Mouse (Mus musculus): ENCODE measurements around the gene Gm3373. TPM values are rescaled to one million over a fixed set of nuclear protein-coding genes. Genes with fewer than 3 reads are reported as not detected.

The Gm3373 gene
- not detected for polyA plus RNA-seq (2012; fragmentation: generic; extraction: Trizol)

DNA sequence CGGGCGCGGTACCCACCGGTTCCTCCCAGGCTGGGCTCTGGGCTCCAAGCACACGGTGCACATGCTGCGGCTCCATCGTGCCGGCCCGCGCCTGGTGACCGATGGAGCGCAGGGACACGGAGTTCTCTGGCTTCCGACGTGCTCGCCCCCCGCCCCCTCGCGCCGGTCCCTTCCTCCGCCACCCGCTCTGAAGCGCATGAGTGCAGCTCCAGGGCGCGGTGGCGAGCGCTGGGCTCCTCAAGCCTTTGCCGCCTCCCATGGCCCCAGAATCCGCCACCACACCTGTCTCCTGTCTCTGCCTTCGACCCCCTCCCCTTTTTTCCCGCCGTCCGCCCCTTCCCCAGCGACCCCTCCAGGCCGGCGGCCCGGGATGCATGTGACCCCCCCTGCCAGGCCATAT is at the start of gene Gm3373:
TSS of gene Gm3373 (minus strand) at position 101 of the 400 bp plus-strand sequence.

DNA sequence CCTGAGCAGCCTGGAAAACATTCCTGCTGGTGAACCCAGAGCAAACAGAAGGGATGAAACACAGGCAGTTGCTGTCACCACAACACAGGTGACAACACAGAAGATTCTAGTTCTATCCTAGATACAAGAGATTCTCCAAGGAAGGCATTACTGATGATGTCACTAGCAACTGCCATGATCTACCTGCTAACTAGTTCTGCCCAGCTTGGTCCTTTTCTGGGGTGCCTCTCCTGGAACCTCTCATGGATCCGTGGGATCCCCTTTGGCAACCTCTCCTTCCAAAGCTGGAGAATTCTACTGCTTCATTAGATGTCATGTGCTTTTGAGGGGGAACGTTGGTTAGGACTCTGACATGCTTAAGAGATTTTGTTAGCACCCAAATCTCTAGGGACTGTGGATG is 54.0 kb downstream of the Gm3373 start, which contains the start of gene Gm9603:
TSS of gene Gm9603 (minus strand) at position 101 of the 400 bp plus-strand sequence.

Other genes with a start within 250 kb of the Gm3373 start
- not detected for gene Gm3488, start 239.9 kb downstream of the Gm3373 start, polyA plus RNA-seq (2012; fragmentation: generic; extraction: Trizol)
- gene Gm3532, start 203.1 kb downstream of the Gm3373 start, polyA plus RNA-seq (2012; fragmentation: generic; extraction: Trizol): not detected
- not detected for gene Gm8265, start 108.5 kb downstream of the Gm3373 start, polyA plus RNA-seq (2012; fragmentation: generic; extraction: Trizol)
- gene Gm9603, start 54.1 kb downstream of the Gm3373 start, polyA plus RNA-seq (2012; fragmentation: generic; extraction: Trizol): not detected
- not detected for gene Gm3383, start 66.4 kb upstream of the Gm3373 start, polyA plus RNA-seq (2012; fragmentation: generic; extraction: Trizol)
- gene Gm3424, start 88.8 kb upstream of the Gm3373 start, polyA plus RNA-seq (2012; fragmentation: generic; extraction: Trizol): not detected
- not detected for gene Gm8237, start 138.8 kb upstream of the Gm3373 start, polyA plus RNA-seq (2012; fragmentation: generic; extraction: Trizol)
- not detected for gene Gm3248, start 220.2 kb upstream of the Gm3373 start, polyA plus RNA-seq (2012; fragmentation: generic; extraction: Trizol)
- not detected for gene Gm3453, start 237.6 kb upstream of the Gm3373 start, polyA plus RNA-seq (2012; fragmentation: generic; extraction: Trizol)